Mouse (Mus musculus) C2C12 (cell line): Measurements from ENCODE around the gene Parp11.

Source experiments
- CEBPB ChIP-seq: IDR thresholded peaks from one replicate; pipeline ENCODE4 v1.6.1; 2011; ENCODE audit warnings: low read depth, mild to moderate bottlenecking, control low read depth, moderate library complexity
- CTCF ChIP-seq: IDR thresholded peaks from one replicate; pipeline ENCODE4 v1.5.1; 2011; ENCODE audit not compliant: control insufficient read depth, insufficient read depth, insufficient read length
- MYOG ChIP-seq: IDR thresholded peaks from one replicate; pipeline ENCODE4 v1.6.1; 2011; ENCODE audit not compliant: control insufficient read depth, insufficient read length; ENCODE audit errors: extremely low read depth

- TF ChIP-seq CTCF, result no peak
- TF ChIP-seq MYOG, result no peak
- TF ChIP-seq CEBPB, result no peak
Observed at GRCm38 (mm10) chr6:127420115-127420514, 26.5 kb upstream of the Parp11 start.
